Mouse (Mus musculus): ENCODE measurements at regions not wholly inside any gene's neighbourhood (a gene's known extent, or its start where the extent isn't known, plus 50 kb on each side); places are given as distances from the start of the nearest gene placed in this dataset.

GRCm38 (mm10) chr2:61470064-61470463, 108.3 kb upstream of the Tank start:
- Histone ChIP-seq H3K79me3 (ENCODE audit: low read depth) (no peaks in the 10 kb centered on the region), H3K36me3 (ENCODE audit: control insufficient read depth, insufficient read depth) (no peaks in the 10 kb centered on the region), H3K4me3 (ENCODE audit: insufficient read depth, poor library complexity, severe bottlenecking) (no peak overlapping the region), H3K27me3 (ENCODE audit: control insufficient read depth, insufficient read depth, insufficient read length) (no peaks in the 10 kb centered on the region), H3K79me2 (ENCODE audit: control insufficient read depth, insufficient read depth) (no peaks in the 10 kb centered on the region), H3ac (ENCODE audit: control insufficient read depth, insufficient read length, low read depth) (no peak overlapping the region)
- TF ChIP-seq CEBPB (IDR thresholded peaks at IDR 0.05; ENCODE audit: low read depth), result no peak

GRCm38 (mm10) chr2:61455902-61456301, 122.5 kb upstream of the Tank start:
- H3K79me2 ChIP-seq (ENCODE audit: control insufficient read depth, insufficient read depth), result no peaks in the 10 kb centered on the region
- H3ac ChIP-seq (ENCODE audit: control insufficient read depth, insufficient read length, low read depth), result no peak overlapping the region
- no peaks in the 10 kb centered on the region for H3K27me3 ChIP-seq (ENCODE audit: control insufficient read depth, insufficient read depth, insufficient read length)
- H3K36me3 ChIP-seq (ENCODE audit: control insufficient read depth, insufficient read depth), result no peaks in the 10 kb centered on the region
- H3K4me3 ChIP-seq (ENCODE audit: insufficient read depth, poor library complexity, severe bottlenecking), result no peak overlapping the region
- TF ChIP-seq FOSL1 (IDR thresholded peaks at IDR 0.05; ENCODE audit: insufficient read depth, low read length, poor library complexity, severe bottlenecking) (no peak), CTCF (IDR thresholded peaks at IDR 0.05; ENCODE audit: control insufficient read depth, insufficient read depth, insufficient read length) (peak; percentile 47)
- H3K79me3 ChIP-seq (ENCODE audit: low read depth), result no peaks in the 10 kb centered on the region

GRCm38 (mm10) chr2:61454729-61455128, 123.7 kb upstream of the Tank start:
- no peaks in the 10 kb centered on the region for H3K27me3 ChIP-seq (ENCODE audit: control insufficient read depth, insufficient read depth, insufficient read length)
- H3K79me2 ChIP-seq (ENCODE audit: control insufficient read depth, insufficient read depth), result no peaks in the 10 kb centered on the region
- TF ChIP-seq FOSL1 (IDR thresholded peaks at IDR 0.05; ENCODE audit: insufficient read depth, low read length, poor library complexity, severe bottlenecking) (no peak), USF1 (IDR thresholded peaks at IDR 0.05; ENCODE audit: low read depth) (no peak), CTCF (IDR thresholded peaks at IDR 0.05; ENCODE audit: control insufficient read depth, insufficient read depth, insufficient read length) (no peak), MYOD1 (IDR thresholded peaks at IDR 0.05; ENCODE audit: control insufficient read depth, insufficient read length, low read depth) (no peak), MYOG (IDR thresholded peaks at IDR 0.05; ENCODE audit: control insufficient read depth, extremely low read depth, insufficient read length) (no peak), MAX (IDR thresholded peaks at IDR 0.05) (no peak), CEBPB (IDR thresholded peaks at IDR 0.05; ENCODE audit: low read depth) (no peak)
- no peaks in the 10 kb centered on the region for H3K36me3 ChIP-seq (ENCODE audit: control insufficient read depth, insufficient read depth)
- no peak overlapping the region for H3ac ChIP-seq (ENCODE audit: control insufficient read depth, insufficient read length, low read depth)
- H3K4me3 ChIP-seq (ENCODE audit: insufficient read depth, poor library complexity, severe bottlenecking), result no peak overlapping the region
- no peaks in the 10 kb centered on the region for H3K79me3 ChIP-seq (ENCODE audit: low read depth)

- Histone ChIP-seq H3K27me3 (ENCODE audit: control insufficient read depth, insufficient read depth, insufficient read length) (no peaks in the 10 kb centered on the region), H3ac (ENCODE audit: control insufficient read depth, insufficient read length, low read depth) (peak overlapping the region; percentile 38), H3K79me3 (ENCODE audit: low read depth) (no peaks in the 10 kb centered on the region), H3K4me3 (ENCODE audit: insufficient read depth, poor library complexity, severe bottlenecking) (no peak overlapping the region), H3K36me3 (ENCODE audit: control insufficient read depth, insufficient read depth) (no peaks in the 10 kb centered on the region), H3K79me2 (ENCODE audit: control insufficient read depth, insufficient read depth) (no peaks in the 10 kb centered on the region)
- TF ChIP-seq MYOG (IDR thresholded peaks at IDR 0.05; ENCODE audit: control insufficient read depth, extremely low read depth, insufficient read length) (no peak), CTCF (IDR thresholded peaks at IDR 0.05; ENCODE audit: control insufficient read depth, insufficient read depth, insufficient read length) (peak; percentile 49)
Observed at GRCm38 (mm10) chr2:61454311-61454728, 124.1 kb upstream of the Tank start.

GRCm38 (mm10) chr2:61453490-61454281, 124.7 kb upstream of the Tank start:
- Histone ChIP-seq H3K79me3 (ENCODE audit: low read depth) (no peaks in the 10 kb centered on the region), H3K36me3 (ENCODE audit: control insufficient read depth, insufficient read depth) (no peaks in the 10 kb centered on the region), H3K27me3 (ENCODE audit: control insufficient read depth, insufficient read depth, insufficient read length) (no peaks in the 10 kb centered on the region), H3K4me3 (ENCODE audit: insufficient read depth, poor library complexity, severe bottlenecking) (no peak overlapping the region), H3ac (ENCODE audit: control insufficient read depth, insufficient read length, low read depth) (no peak overlapping the region), H3K79me2 (ENCODE audit: control insufficient read depth, insufficient read depth) (no peaks in the 10 kb centered on the region)
- TF ChIP-seq CEBPB (IDR thresholded peaks at IDR 0.05; ENCODE audit: low read depth) (no peak), MAX (IDR thresholded peaks at IDR 0.05) (peak; percentile 14), CTCF (IDR thresholded peaks at IDR 0.05; ENCODE audit: control insufficient read depth, insufficient read depth, insufficient read length) (no peak), USF1 (IDR thresholded peaks at IDR 0.05; ENCODE audit: low read depth) (no peak), FOSL1 (IDR thresholded peaks at IDR 0.05; ENCODE audit: insufficient read depth, low read length, poor library complexity, severe bottlenecking) (no peak), MYOD1 (IDR thresholded peaks at IDR 0.05; ENCODE audit: control insufficient read depth, insufficient read length, low read depth) (peak; percentile 96), MYOG (IDR thresholded peaks at IDR 0.05; ENCODE audit: control insufficient read depth, extremely low read depth, insufficient read length) (no peak)

GRCm38 (mm10) chr2:61452581-61452980, 125.8 kb upstream of the Tank start:
- peak; percentile 32 for TF ChIP-seq MYOD1 (IDR thresholded peaks at IDR 0.05; ENCODE audit: control insufficient read depth, insufficient read length, low read depth)
- no peak for TF ChIP-seq MYOG (IDR thresholded peaks at IDR 0.05; ENCODE audit: control insufficient read depth, extremely low read depth, insufficient read length)
- no peak for TF ChIP-seq FOSL1 (IDR thresholded peaks at IDR 0.05; ENCODE audit: insufficient read depth, low read length, poor library complexity, severe bottlenecking)
- Histone ChIP-seq H3K36me3 (ENCODE audit: control insufficient read depth, insufficient read depth) (no peaks in the 10 kb centered on the region), H3K79me2 (ENCODE audit: control insufficient read depth, insufficient read depth) (no peaks in the 10 kb centered on the region), H3ac (ENCODE audit: control insufficient read depth, insufficient read length, low read depth) (no peak overlapping the region), H3K27me3 (ENCODE audit: control insufficient read depth, insufficient read depth, insufficient read length) (no peaks in the 10 kb centered on the region), H3K4me3 (ENCODE audit: insufficient read depth, poor library complexity, severe bottlenecking) (no peak overlapping the region), H3K79me3 (ENCODE audit: low read depth) (no peaks in the 10 kb centered on the region)

Measured in C2C12 (cell line).